Mouse (Mus musculus): ENCODE measurements around the gene Smad3.

Smad3 gene

GRCm38 (mm10) chr9:63772452-63772851, 14.7 kb upstream of the Smad3 start:
- DNase-seq (ENCODE audit: low spot score in 2 of 2) = no peak

GRCm38 (mm10) chr9:63771676-63772075, 13.9 kb upstream of the Smad3 start:
- no peak for DNase-seq (ENCODE audit: low spot score in 2 of 2)

- no peak for DNase-seq (ENCODE audit: low spot score in 2 of 2)
Observed at GRCm38 (mm10) chr9:63761367-63762094, 3.7 kb upstream of the Smad3 start.

GRCm38 (mm10) chr9:63760783-63761182, 3.0 kb upstream of the Smad3 start:
- DNase-seq (ENCODE audit: low spot score in 2 of 2) = no peak

GRCm38 (mm10) chr9:63759973-63760722, 2.4 kb upstream of the Smad3 start:
- DNase-seq (ENCODE audit: low spot score in 2 of 2) = no peak

GRCm38 (mm10) chr9:63758641-63759391, 1.0 kb upstream of the Smad3 start:
- no peak for DNase-seq (ENCODE audit: low spot score in 2 of 2)

- DNase-seq (ENCODE audit: low spot score in 2 of 2) = no peak
Observed at GRCm38 (mm10) chr9:63757462-63757772, 377 bp downstream of the Smad3 start.

GRCm38 (mm10) chr9:63756581-63757461, 973 bp downstream of the Smad3 start:
- no peak for DNase-seq (ENCODE audit: low spot score in 2 of 2)

GRCm38 (mm10) chr9:63755671-63756543, 1.9 kb downstream of the Smad3 start:
- no peak for DNase-seq (ENCODE audit: low spot score in 2 of 2)

GRCm38 (mm10) chr9:63754556-63755510, 3.0 kb downstream of the Smad3 start:
- no peak for DNase-seq (ENCODE audit: low spot score in 2 of 2)

GRCm38 (mm10) chr9:63754039-63754438, 3.8 kb downstream of the Smad3 start:
- no peak for DNase-seq (ENCODE audit: low spot score in 2 of 2)

- no peak for DNase-seq (ENCODE audit: low spot score in 2 of 2)
Observed at GRCm38 (mm10) chr9:63753359-63753758, 4.4 kb downstream of the Smad3 start.

GRCm38 (mm10) chr9:63752576-63752975, 5.2 kb downstream of the Smad3 start:
- no peak for DNase-seq (ENCODE audit: low spot score in 2 of 2)

- DNase-seq (ENCODE audit: low spot score in 2 of 2) = no peak
Observed at GRCm38 (mm10) chr9:63751325-63751724, 6.5 kb downstream of the Smad3 start.

- DNase-seq (ENCODE audit: low spot score in 2 of 2) = no peak
Observed at GRCm38 (mm10) chr9:63750360-63750974, 7.3 kb downstream of the Smad3 start.

GRCm38 (mm10) chr9:63749296-63749915, 8.4 kb downstream of the Smad3 start:
- no peak for DNase-seq (ENCODE audit: low spot score in 2 of 2)

- no peak for DNase-seq (ENCODE audit: low spot score in 2 of 2)
Observed at GRCm38 (mm10) chr9:63747645-63748295, 10.0 kb downstream of the Smad3 start.

- DNase-seq (ENCODE audit: low spot score in 2 of 2) = no peak
Observed at GRCm38 (mm10) chr9:63746980-63747379, 10.8 kb downstream of the Smad3 start.
